Mouse (Mus musculus) lung, postnatal 0 days (tissue): ENCODE data around the gene Dpysl4.

Experiments used
- CTCF ChIP-seq: IDR thresholded peaks from 2 replicates; pipeline ENCODE4 v1.5.1; 2016; ENCODE audit warnings: antibody characterized with exemption, mild to moderate bottlenecking
- EP300 ChIP-seq: IDR thresholded peaks from 2 replicates; pipeline ENCODE4 v1.6.1; 2016; ENCODE audit warnings: antibody characterized with exemption, mild to moderate bottlenecking, control low read depth

- TF ChIP-seq CTCF (peak; percentile 94), EP300 (no peak)
These were observed 33.5 kb downstream of the Dpysl4 start for GRCm38 (mm10) chr7:139119152-139119774.
